Mouse (Mus musculus) spleen, postnatal 0 days (tissue): ENCODE results near the gene Pgm1. TPM values are rescaled to one million over a fixed set of nuclear protein-coding genes. Genes with fewer than 3 reads are reported as not detected.

Source experiments
- polyA plus RNA-seq: library from polyadenylated mRNA; unstranded; fragments of >200 nt; fragmentation: Nextera tagmentation; extraction: Ambion mirVana; gene quantifications from 2 replicates; pipeline ENCODE4 v1.2.1, GENCODE M21; 2015

The Pgm1 gene
- polyA plus RNA-seq, result 11.3 and 15.4 TPM in 2 replicates

DNA sequence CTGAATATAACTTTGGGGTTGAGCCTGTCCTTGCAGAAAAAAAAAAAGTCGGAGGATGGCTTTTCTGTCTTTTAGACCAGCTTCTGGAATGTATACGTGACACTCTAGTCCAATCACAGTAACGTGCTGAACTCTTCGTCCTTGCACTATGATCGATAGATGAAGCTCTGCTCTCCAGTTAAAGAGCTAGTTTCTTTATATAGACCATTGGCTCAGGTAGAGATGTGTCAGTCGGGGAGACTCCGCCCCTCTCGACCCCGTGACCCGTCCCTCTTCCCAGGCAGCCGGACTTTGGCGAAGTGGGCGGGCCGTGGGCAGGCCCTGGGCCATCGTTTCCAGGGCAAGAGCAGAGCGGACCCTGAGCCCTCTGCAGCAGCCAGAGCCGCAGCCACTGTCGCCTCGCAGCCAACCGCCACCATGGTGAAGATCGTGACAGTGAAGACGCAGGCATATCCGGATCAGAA, at the start of gene Pgm1:
Gene Pgm1, plus strand, starts transcription at position 266 of the 464 bp plus-strand sequence.

DNA sequence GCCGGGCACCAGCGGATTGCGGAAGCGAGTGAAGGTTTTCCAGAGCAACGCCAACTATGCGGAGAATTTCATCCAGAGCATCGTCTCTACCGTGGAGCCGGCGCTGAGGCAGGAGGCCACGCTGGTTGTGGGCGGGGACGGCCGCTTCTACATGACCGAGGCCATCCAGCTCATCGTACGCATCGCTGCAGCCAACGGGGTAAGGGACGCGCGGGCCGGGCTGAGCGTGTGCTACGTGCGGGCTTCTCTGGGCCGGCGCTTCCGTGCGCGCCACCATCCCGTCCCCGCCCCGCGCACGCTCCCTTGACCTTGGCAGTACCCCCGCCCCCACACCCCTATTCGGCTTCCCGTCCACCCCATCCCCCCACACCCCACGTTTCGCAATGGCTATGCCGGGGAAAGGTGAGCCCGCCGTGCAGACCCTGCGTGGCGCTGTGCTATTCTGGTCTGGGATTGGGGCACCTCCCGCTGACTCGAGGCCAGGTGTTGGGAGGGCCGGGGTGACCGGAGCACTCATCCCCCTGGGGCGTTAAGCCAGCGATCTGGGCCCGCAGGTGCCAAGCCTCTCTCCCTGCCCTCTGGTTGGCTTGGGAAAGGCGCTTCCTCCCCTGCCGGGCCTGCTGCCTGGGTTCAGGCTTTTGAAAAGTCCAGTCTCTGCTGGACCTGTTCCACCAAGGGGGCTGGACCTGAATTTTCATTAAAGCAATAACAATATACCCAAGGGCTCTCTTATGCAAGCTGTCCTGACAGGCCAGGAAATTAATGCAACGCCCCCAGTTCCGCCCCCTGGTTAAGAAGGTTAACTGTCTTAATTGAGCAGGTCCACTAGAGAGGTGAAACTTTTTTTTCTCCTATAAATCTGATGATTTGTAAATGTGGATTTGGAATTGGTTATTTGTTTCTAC, 651 bp downstream of the Pgm1 start, which contains the start of gene Itgb3bp:
Gene Itgb3bp, minus strand, starts transcription at position 201 of the 905 bp plus-strand sequence.

Other genes starting within 250 kb of the Pgm1 start
- 11.3 and 12.2 TPM in 2 replicates for gene Alg6, start 213.8 kb upstream of the Pgm1 start, polyA plus RNA-seq
- 9.6 TPM in 2 replicates for gene Efcab7, start 100.2 kb upstream of the Pgm1 start, polyA plus RNA-seq
- gene Itgb3bp, start 399 bp downstream of the Pgm1 start, polyA plus RNA-seq, result 23.4 and 24.4 TPM in 2 replicates
- 1.7 and 2.5 TPM in 2 replicates for gene Ror1, start 166.4 kb downstream of the Pgm1 start, polyA plus RNA-seq